ENCODE assay signal across 8 mouse cellular contexts in genomic region chrX:75514179-75514972, GRCm38 (mm10). TPM values are rescaled to one million over a fixed set of nuclear protein-coding genes. Genes with fewer than 3 reads are reported as not detected.
DNase-seq lines count a peak whose midpoint lies in the region; ATAC-seq lines count a peak whose summit lies in the region.

Gene Vbp1 (plus strand): TSS chrX:75514299.

- H3K27ac ChIP-seq in heart, embryonic 14.5 days (replicated peaks in 1 of 2; ENCODE audit: control insufficient read depth in 1 of 2, insufficient read depth in 1 of 2, low read depth in 2 of 2, low read length in 2 of 2), result peak within 1 kb of the TSS; percentile 85 to 95
- peak within 1 kb of the TSS; percentile 92 for H3K27ac ChIP-seq in liver, embryonic 13.5 days
- H3K27ac ChIP-seq in stomach, embryonic 16.5 days (ENCODE audit: low read length), result peak within 1 kb of the TSS; percentile 94

- DNase-seq in c-Kit-negative CD71-positive TER-119-positive erythroid progenitor cells, embryonic 14.5 days (ENCODE audit: low read depth, low spot score), result peak; percentile 82
- peak; percentile 89 for DNase-seq in fibroblast of lung, adult 2 months (ENCODE audit: low read depth)
- DNase-seq in kidney, postnatal 14 days, result peak; percentile 91
- DNase-seq in liver, embryonic 13.5 days, result peak; percentile 81
- DNase-seq in neural tube, embryonic 10.5 days (ENCODE audit: extremely low spot score, low spot score), result peak; percentile 70

- ATAC-seq in CD4-positive, CD25-positive, alpha-beta regulatory T cell, adult 4 months, result peak; percentile 100
- ATAC-seq in heart, embryonic 14.5 days (ENCODE audit: insufficient number of reproducible peaks, insufficient read depth, low FRiP score, low read depth), result peak; percentile 90
- peak; percentile 98 for ATAC-seq in liver, embryonic 13.5 days (ENCODE audit: low read depth)
- peak; percentile 98 for ATAC-seq in stomach, embryonic 16.5 days (ENCODE audit: insufficient read depth, low FRiP score)

- H3K9ac ChIP-seq in heart, embryonic 14.5 days (ENCODE audit: low read length), result peak within 1 kb of the TSS; percentile 77
- H3K9ac ChIP-seq in liver, embryonic 13.5 days, result peak within 1 kb of the TSS; percentile 76
- H3K9ac ChIP-seq in stomach, embryonic 16.5 days (ENCODE audit: low read length), result peak within 1 kb of the TSS; percentile 74

- no peaks in the 10 kb centered on the region for H3K36me3 ChIP-seq in heart, embryonic 14.5 days (ENCODE audit: control insufficient read depth, insufficient read depth, low read length)
- H3K36me3 ChIP-seq in liver, embryonic 13.5 days, result no peaks in the 10 kb centered on the region
- H3K36me3 ChIP-seq in stomach, embryonic 16.5 days (ENCODE audit: control insufficient read depth, insufficient read depth, low read length), result no peaks in the 10 kb centered on the region

- no peaks in the 10 kb centered on the region for H3K27me3 ChIP-seq in heart, embryonic 14.5 days (ENCODE audit: control insufficient read depth, insufficient read depth, low read length)
- no peaks in the 10 kb centered on the region for H3K27me3 ChIP-seq in liver, embryonic 13.5 days
- no peaks in the 10 kb centered on the region for H3K27me3 ChIP-seq in stomach, embryonic 16.5 days (ENCODE audit: control insufficient read depth, insufficient read depth, low read length)

- peak within 1 kb of the TSS; percentile 53 for H3K4me2 ChIP-seq in heart, embryonic 14.5 days (ENCODE audit: low read length)
- H3K4me2 ChIP-seq in liver, embryonic 13.5 days, result peak within 1 kb of the TSS; percentile 48
- H3K4me2 ChIP-seq in stomach, embryonic 16.5 days (ENCODE audit: low read depth, low read length), result peak within 1 kb of the TSS; percentile 35; the same call in 1 of the 2 replicates

- H3K4me1 ChIP-seq in heart, embryonic 14.5 days (ENCODE audit: control insufficient read depth in 2 of 2, insufficient read depth in 2 of 2, low read length in 2 of 2), result 0 out of 4 replicates have a peak, but pooled peaks cover 0 to 3% of the 10 kb centered on the region in 2 experiments
- 0 out of 2 replicates have a peak, but pooled peaks cover 4% of the 10 kb centered on the region for H3K4me1 ChIP-seq in liver, embryonic 13.5 days (replicated peaks)
- H3K4me1 ChIP-seq in stomach, embryonic 16.5 days (ENCODE audit: control insufficient read depth, insufficient read depth, low read length), result no peaks in the 10 kb centered on the region

- 13% methylated on average over 37 of the region's 37 CpGs for WGBS in heart, embryonic 14.5 days
- WGBS in liver, embryonic 13.5 days (ENCODE audit: insufficient replicate concordance), result 13% methylated on average over 37 of the region's 37 CpGs
- 9% methylated on average over 37 of the region's 37 CpGs for WGBS in stomach, embryonic 16.5 days

- H3K9me3 ChIP-seq in heart, embryonic 14.5 days (ENCODE audit: control insufficient read depth, low read length), result no peaks in the 10 kb centered on the region
- H3K9me3 ChIP-seq in liver, embryonic 13.5 days (replicated peaks), result no peaks in the 10 kb centered on the region
- no peaks in the 10 kb centered on the region for H3K9me3 ChIP-seq in stomach, embryonic 16.5 days (replicated peaks; ENCODE audit: control insufficient read depth, low read length)

- H3K4me3 ChIP-seq in heart, embryonic 14.5 days (ENCODE audit: control insufficient read depth in 1 of 2, insufficient read depth in 1 of 2, low read depth in 1 of 2, low read length in 2 of 2), result peak within 1 kb of the TSS; percentile 57 to 88
- peak within 1 kb of the TSS; percentile 70 for H3K4me3 ChIP-seq in liver, embryonic 13.5 days (replicated peaks)
- peak within 1 kb of the TSS; percentile 54 for H3K4me3 ChIP-seq in stomach, embryonic 16.5 days (replicated peaks; ENCODE audit: low read length)

RNA-seq across cellular contexts. Expression of gene Vbp1, which starts in this region (rescaled TPM):
- polyA plus RNA-seq in CD4-positive, CD25-positive, alpha-beta regulatory T cell, adult 4 months (2017; shearing (Covaris generic)), result 100 to 1,000 TPM in 1 of 2 experiments, 10 to 100 TPM in 1; 98.7 to 111 TPM
- 156 and 169 TPM in 2 replicates for polyA plus RNA-seq in heart, embryonic 14.5 days (2014; fragmentation: Nextera tagmentation; extraction: Ambion mirVana)
- 142 and 166 TPM in 2 replicates for polyA plus RNA-seq in liver, embryonic 13.5 days (2015; fragmentation: Nextera tagmentation; extraction: Ambion mirVana)
- 145 and 159 TPM in 2 replicates for polyA plus RNA-seq in stomach, embryonic 16.5 days (2015; fragmentation: Nextera tagmentation; extraction: Ambion mirVana)

Comparison
In these comparisons a context has a peak if more than half of its experiments do, and no peak if none do; other contexts are left out.
1. Peak in every context shown above with its lines: DNase-seq, ATAC-seq, H3K4me3 ChIP-seq and H3K27ac ChIP-seq.